Mouse (Mus musculus): Measurements from ENCODE around the gene Strn4.

DNA sequence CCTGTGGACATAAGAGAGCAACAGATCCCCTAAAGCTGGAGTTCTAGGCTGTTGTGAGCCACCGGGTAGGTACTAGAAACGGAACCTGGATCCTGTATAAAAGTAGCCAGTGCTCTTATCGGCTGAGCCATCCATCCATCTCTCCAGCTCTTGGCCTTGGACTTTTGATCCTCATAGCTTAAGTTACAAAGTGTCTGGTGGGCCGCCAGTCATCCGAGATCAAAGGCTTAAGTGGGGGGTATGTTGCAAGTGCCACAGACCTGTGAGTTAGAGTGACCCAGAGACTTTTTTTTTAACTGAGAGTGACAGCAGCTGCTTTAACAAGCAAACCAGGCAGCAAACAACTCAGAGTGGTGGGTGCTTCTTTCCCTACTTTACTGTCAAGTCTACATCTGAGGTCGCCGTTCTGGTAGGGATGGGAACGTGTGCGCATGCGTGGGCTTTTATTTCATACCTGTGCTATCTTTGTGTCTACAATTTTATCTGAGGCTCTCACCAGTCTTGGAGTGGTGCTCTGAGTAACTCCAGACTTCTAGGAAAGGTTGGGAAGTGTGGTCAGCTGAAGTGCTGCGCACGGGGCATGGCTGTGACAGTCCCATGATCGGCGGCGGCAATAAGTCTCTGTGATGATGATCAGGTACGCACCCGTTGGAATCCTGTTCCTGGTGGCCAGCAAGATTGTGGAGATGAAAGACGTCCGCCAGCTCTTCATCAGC, 22.5 kb upstream of the Strn4 start:
- TF ChIP-seq GATA1 (IDR thresholded peaks at IDR 0.05; ENCODE audit: low read length) (no peak), TAL1 (IDR thresholded peaks at IDR 0.05; ENCODE audit: low read length) (no peak)

Measured in erythroblast, embryonic 14.5 days (primary cell).